Mouse (Mus musculus) neural tube, embryonic 13.5 days (tissue): ENCODE results near the gene Maf. TPM values are rescaled to one million over a fixed set of nuclear protein-coding genes. Genes with fewer than 3 reads are reported as not detected.

Experiments
- ATAC-seq: fragments of 200-750 bp; cut with Nextera tagmentation; 2 replicates; pipeline ENCODE4 v1.8.0; 2017; ENCODE audit warnings: low read depth, mild to moderate bottlenecking, moderate TSS enrichment, moderate library complexity
- H3K27ac ChIP-seq: fragments of 300-500 bp; sonication (generic); replicated peaks from 2 replicates; pipeline ENCODE4 v1.5.1; 2015; ENCODE audit warnings: moderate library complexity, mild to moderate bottlenecking, inconsistent platforms
- H3K27me3 ChIP-seq: fragments of 300-500 bp; sonication (generic); 2 replicates; pipeline ENCODE4 v1.6.1; 2015; ENCODE audit warnings: mild to moderate bottlenecking, inconsistent platforms
- H3K36me3 ChIP-seq: fragments of 300-500 bp; sonication (generic); 2 replicates; pipeline ENCODE4 v1.6.1; 2015; ENCODE audit warnings: mild to moderate bottlenecking, inconsistent platforms
- H3K4me1 ChIP-seq: fragments of 300-500 bp; sonication (generic); replicated peaks from 2 replicates; pipeline ENCODE4 v1.6.1; 2015; ENCODE audit warnings: inconsistent platforms
- H3K4me2 ChIP-seq: fragments of 300-500 bp; sonication (generic); 2 replicates; pipeline ENCODE4 v1.6.1; 2015; ENCODE audit warnings: inconsistent platforms, mild to moderate bottlenecking, moderate library complexity
- H3K4me3 ChIP-seq: fragments of 300-500 bp; sonication (generic); 2 replicates; pipeline ENCODE4 v1.5.1; 2015; ENCODE audit warnings: mild to moderate bottlenecking, inconsistent platforms
- H3K9ac ChIP-seq: fragments of 300-500 bp; sonication (generic); 2 replicates; pipeline ENCODE4 v1.6.1; 2015; ENCODE audit warnings: moderate library complexity, mild to moderate bottlenecking, inconsistent platforms
- H3K9me3 ChIP-seq: fragments of 300-500 bp; sonication (generic); 2 replicates; pipeline ENCODE4 v1.6.1; 2016; ENCODE audit warnings: inconsistent platforms
- WGBS: fragments of 180-500 bp; shearing (Covaris S2); methylation state at CpG from one replicate; pipeline ENCODE4 v1.1.7; 2015; 5-methylcytosine and 5-hydroxymethylcytosine counted together
- polyA plus RNA-seq: library from polyadenylated mRNA; unstranded; fragments of >200 nt; fragmentation: Nextera tagmentation; extraction: Ambion mirVana; gene quantifications from 2 replicates; pipeline ENCODE4 v1.2.1, GENCODE M21; 2015

Gene Maf
- polyA plus RNA-seq: 11.5 and 12.1 TPM in 2 replicates

- H3K4me1 ChIP-seq: peaks cover 59% of the 10 kb centered on the region
- H3K36me3 ChIP-seq: no peaks in the 10 kb centered on the region
- no peaks in the 10 kb centered on the region for H3K9me3 ChIP-seq
- WGBS: under 1% methylated on average over 43 of the region's 43 CpGs
- peak within 1 kb of the TSS; percentile 96 for H3K27ac ChIP-seq
- H3K9ac ChIP-seq: peak within 1 kb of the TSS; percentile 87
- H3K27me3 ChIP-seq: peaks cover 16% of the 10 kb centered on the region
- peak within 1 kb of the TSS; percentile 76 for H3K4me2 ChIP-seq
- H3K4me3 ChIP-seq: peak within 1 kb of the TSS; percentile 69
- peak; percentile 52 for ATAC-seq
Observed at GRCm38 (mm10) chr8:115707731-115708590, at the start of gene Maf. Gene Maf, minus strand, starts transcription at chr8:115707794.

- H3K9me3 ChIP-seq: no peaks in the 10 kb centered on the region
- peaks cover 13% of the 10 kb centered on the region for H3K4me1 ChIP-seq
- H3K4me2 ChIP-seq: no peak overlapping the region
- H3K27me3 ChIP-seq: 0 out of 2 replicates have a peak, but pooled peaks cover 5% of the 10 kb centered on the region
- no peak overlapping the region for H3K4me3 ChIP-seq
- 69% methylated on average over 3 of the region's 3 CpGs for WGBS
- no peak for ATAC-seq
- no peak overlapping the region for H3K9ac ChIP-seq
- H3K27ac ChIP-seq: no peak overlapping the region
- H3K36me3 ChIP-seq: no peaks in the 10 kb centered on the region
Observed at GRCm38 (mm10) chr8:115756965-115757364, 49.4 kb upstream of the Maf start.

- Histone ChIP-seq H3K27ac (no peak overlapping the region), H3K27me3 (0 out of 2 replicates have a peak, but pooled peaks cover 5% of the 10 kb centered on the region), H3K9ac (no peak overlapping the region), H3K4me2 (no peak overlapping the region), H3K9me3 (no peaks in the 10 kb centered on the region), H3K36me3 (no peaks in the 10 kb centered on the region), H3K4me1 (peaks cover 13% of the 10 kb centered on the region), H3K4me3 (no peak overlapping the region)
- WGBS: 92% methylated on average over 2 of the region's 2 CpGs
- no peak for ATAC-seq
Observed at GRCm38 (mm10) chr8:115756027-115756426, 48.4 kb upstream of the Maf start.

- Histone ChIP-seq H3K9ac (no peak overlapping the region), H3K9me3 (no peaks in the 10 kb centered on the region), H3K4me2 (no peak overlapping the region), H3K36me3 (no peaks in the 10 kb centered on the region), H3K27me3 (0 out of 2 replicates have a peak, but pooled peaks cover 5% of the 10 kb centered on the region), H3K4me1 (peaks cover 13% of the 10 kb centered on the region), H3K27ac (no peak overlapping the region), H3K4me3 (no peak overlapping the region)
- no peak for ATAC-seq
- 75% methylated on average over 2 of the region's 2 CpGs for whole genome bisulfite sequencing
Observed at GRCm38 (mm10) chr8:115754694-115755093, 47.1 kb upstream of the Maf start.

GRCm38 (mm10) chr8:115753801-115754200 is 46.2 kb upstream of the Maf start:
- 33% methylated on average over 8 of the region's 8 CpGs for WGBS
- no peak overlapping the region for H3K4me3 ChIP-seq
- no peak overlapping the region for H3K9ac ChIP-seq
- H3K4me1 ChIP-seq: peaks cover 13% of the 10 kb centered on the region
- no peaks in the 10 kb centered on the region for H3K36me3 ChIP-seq
- H3K27me3 ChIP-seq: 0 out of 2 replicates have a peak, but pooled peaks cover 5% of the 10 kb centered on the region
- no peak overlapping the region for H3K4me2 ChIP-seq
- no peak overlapping the region for H3K27ac ChIP-seq
- no peak for ATAC-seq
- H3K9me3 ChIP-seq: 0 out of 2 replicates have a peak, but pooled peaks cover 6% of the 10 kb centered on the region

GRCm38 (mm10) chr8:115747426-115747825 is 39.8 kb upstream of the Maf start:
- H3K4me3 ChIP-seq: no peak overlapping the region
- H3K9ac ChIP-seq: no peak overlapping the region
- 0 out of 2 replicates have a peak, but pooled peaks cover 6% of the 10 kb centered on the region for H3K9me3 ChIP-seq
- no peaks in the 10 kb centered on the region for H3K27me3 ChIP-seq
- WGBS: 86% methylated on average over 10 of the region's 10 CpGs
- H3K4me1 ChIP-seq: no peaks in the 10 kb centered on the region
- no peaks in the 10 kb centered on the region for H3K36me3 ChIP-seq
- ATAC-seq: no peak
- no peak overlapping the region for H3K27ac ChIP-seq
- H3K4me2 ChIP-seq: no peak overlapping the region

GRCm38 (mm10) chr8:115745648-115746047 is 38.1 kb upstream of the Maf start:
- Histone ChIP-seq H3K36me3 (no peaks in the 10 kb centered on the region), H3K4me2 (no peak overlapping the region), H3K4me3 (no peak overlapping the region), H3K9ac (no peak overlapping the region), H3K4me1 (no peaks in the 10 kb centered on the region), H3K27ac (no peak overlapping the region), H3K27me3 (no peaks in the 10 kb centered on the region), H3K9me3 (0 out of 2 replicates have a peak, but pooled peaks cover 6% of the 10 kb centered on the region)
- no peak for ATAC-seq
- 74% methylated on average over 2 of the region's 2 CpGs for WGBS

- WGBS: 84% methylated on average over 2 of the region's 2 CpGs
- no peaks in the 10 kb centered on the region for H3K36me3 ChIP-seq
- H3K4me2 ChIP-seq: no peak overlapping the region
- no peak overlapping the region for H3K4me3 ChIP-seq
- H3K4me1 ChIP-seq: no peaks in the 10 kb centered on the region
- no peak for ATAC-seq
- no peak overlapping the region for H3K9ac ChIP-seq
- no peaks in the 10 kb centered on the region for H3K9me3 ChIP-seq
- no peaks in the 10 kb centered on the region for H3K27me3 ChIP-seq
- no peak overlapping the region for H3K27ac ChIP-seq
Observed at GRCm38 (mm10) chr8:115743441-115743840, 35.8 kb upstream of the Maf start.

- no peak for ATAC-seq
- Histone ChIP-seq H3K9ac (no peak overlapping the region), H3K36me3 (no peaks in the 10 kb centered on the region), H3K4me2 (no peak overlapping the region), H3K9me3 (no peaks in the 10 kb centered on the region), H3K27me3 (no peaks in the 10 kb centered on the region), H3K4me3 (no peak overlapping the region), H3K27ac (no peak overlapping the region), H3K4me1 (no peaks in the 10 kb centered on the region)
- WGBS: 90% methylated on average over 6 of the region's 6 CpGs
Observed at GRCm38 (mm10) chr8:115742646-115743045, 35.1 kb upstream of the Maf start.

GRCm38 (mm10) chr8:115741964-115742363 is 34.4 kb upstream of the Maf start:
- Histone ChIP-seq H3K4me1 (no peaks in the 10 kb centered on the region), H3K9ac (no peak overlapping the region), H3K9me3 (no peaks in the 10 kb centered on the region), H3K4me3 (no peak overlapping the region), H3K27ac (no peak overlapping the region), H3K27me3 (no peaks in the 10 kb centered on the region), H3K36me3 (no peaks in the 10 kb centered on the region), H3K4me2 (no peak overlapping the region)
- ATAC-seq: no peak
- WGBS: 90% methylated on average over 6 of the region's 6 CpGs

- Histone ChIP-seq H3K27me3 (no peaks in the 10 kb centered on the region), H3K4me2 (no peak overlapping the region), H3K27ac (no peak overlapping the region), H3K36me3 (no peaks in the 10 kb centered on the region), H3K4me1 (no peaks in the 10 kb centered on the region), H3K9ac (no peak overlapping the region), H3K9me3 (no peaks in the 10 kb centered on the region), H3K4me3 (no peak overlapping the region)
- no peak for ATAC-seq
- WGBS: 92% methylated on average over 4 of the region's 4 CpGs
Observed at GRCm38 (mm10) chr8:115739756-115740155, 32.2 kb upstream of the Maf start.

- Histone ChIP-seq H3K4me1 (peaks cover 5% of the 10 kb centered on the region), H3K4me3 (no peak overlapping the region), H3K9me3 (no peaks in the 10 kb centered on the region), H3K27ac (no peak overlapping the region), H3K36me3 (no peaks in the 10 kb centered on the region), H3K4me2 (no peak overlapping the region), H3K9ac (no peak overlapping the region), H3K27me3 (no peaks in the 10 kb centered on the region)
- 41% methylated on average over 6 of the region's 6 CpGs for WGBS
- no peak; the same call in 1 of the 2 replicates for ATAC-seq
Observed at GRCm38 (mm10) chr8:115732401-115732800, 24.8 kb upstream of the Maf start.
